Mouse (Mus musculus): Measurements from ENCODE around the gene Ube2k.

DNA sequence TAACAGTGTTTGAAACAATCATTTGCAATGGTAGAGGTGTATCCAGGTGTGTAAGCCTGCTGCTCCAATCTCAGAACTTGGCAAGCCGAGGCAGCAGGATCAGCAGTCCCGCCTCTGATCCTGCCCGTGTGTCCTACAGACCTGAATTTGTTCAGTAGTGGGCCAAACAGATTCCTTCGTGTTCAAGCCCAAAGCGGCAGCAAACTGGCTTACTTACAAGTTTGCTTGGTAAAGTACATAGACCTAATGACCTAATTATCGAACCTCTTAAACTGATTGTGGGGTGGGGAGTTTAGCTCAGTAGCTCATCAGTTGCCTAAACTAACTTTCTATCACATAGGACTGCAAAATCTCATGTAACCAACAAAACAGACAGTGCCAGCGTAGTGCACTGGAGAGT is 62.6 kb downstream of the Ube2k start:
- TF ChIP-seq CTCF (conservative IDR thresholded peaks at IDR 0.05; ENCODE audit: low read length) = no peak
- TF ChIP-seq POU5F1 (IDR thresholded peaks at IDR 0.05; ENCODE audit: borderline replicate concordance, low read length) = no peak
- no peak for TF ChIP-seq NANOG (IDR thresholded peaks at IDR 0.05; ENCODE audit: borderline replicate concordance, low read length)
